Mouse (Mus musculus): Measurements from ENCODE around the gene Cct3. TPM values are rescaled to one million over a fixed set of nuclear protein-coding genes. Genes with fewer than 3 reads are reported as not detected.
"Not testable (repeated sequence)": the region's sequence is repeated elsewhere in the genome, so short reads cannot be mapped to it uniquely, and the experiment has no call there.

Gene Cct3
- polyA plus RNA-seq, 1 experiment: 75.3 TPM

- no peak overlapping the region for H3K4me3 ChIP-seq (ENCODE audit: insufficient read depth, low read length)
- no peaks in the 10 kb centered on the region for H3K4me1 ChIP-seq (ENCODE audit: control insufficient read depth, insufficient read depth, low read length)
- no peak overlapping the region for H3K27ac ChIP-seq (ENCODE audit: insufficient read depth, low read depth, low read length)
- no peak for TF ChIP-seq CTCF (IDR thresholded peaks at IDR 0.05; ENCODE audit: low read depth, low read length)
- no peak for TF ChIP-seq POLR2A (IDR thresholded peaks at IDR 0.05; ENCODE audit: borderline replicate concordance, low read depth, low read length)
Measured at GRCm38 (mm10) chr3:88271859-88272258, 25.1 kb upstream of the Cct3 start.

- TF ChIP-seq POLR2A (IDR thresholded peaks at IDR 0.05; ENCODE audit: borderline replicate concordance, low read depth, low read length) (no peak), CTCF (IDR thresholded peaks at IDR 0.05; ENCODE audit: low read depth, low read length) (0 out of 2 replicates have a peak, but pooled peaks have one; percentile 15)
- Histone ChIP-seq H3K4me3 (ENCODE audit: insufficient read depth, low read length) (no peak overlapping the region), H3K4me1 (ENCODE audit: control insufficient read depth, insufficient read depth, low read length) (no peaks in the 10 kb centered on the region)
Measured at GRCm38 (mm10) chr3:88274002-88274401, 22.9 kb upstream of the Cct3 start.

GRCm38 (mm10) chr3:88276121-88276520 is 20.8 kb upstream of the Cct3 start:
- Histone ChIP-seq H3K4me1 (ENCODE audit: control insufficient read depth, insufficient read depth, low read length) (no peaks in the 10 kb centered on the region), H3K27ac (ENCODE audit: insufficient read depth, low read depth, low read length) (no peak overlapping the region), H3K4me3 (ENCODE audit: insufficient read depth, low read length) (no peak overlapping the region)
- TF ChIP-seq POLR2A (IDR thresholded peaks at IDR 0.05; ENCODE audit: borderline replicate concordance, low read depth, low read length): no peak
- TF ChIP-seq CTCF (IDR thresholded peaks at IDR 0.05; ENCODE audit: low read depth, low read length): no peak

More at GRCm38 (mm10) chr3:88274002-88274401, 22.9 kb upstream of the Cct3 start:
- no peak overlapping the region for H3K27ac ChIP-seq (ENCODE audit: insufficient read depth, low read depth, low read length)

GRCm38 (mm10) chr3:88276529-88277143 is 20.3 kb upstream of the Cct3 start:
- TF ChIP-seq POLR2A (IDR thresholded peaks at IDR 0.05; ENCODE audit: borderline replicate concordance, low read depth, low read length) (no peak), CTCF (IDR thresholded peaks at IDR 0.05; ENCODE audit: low read depth, low read length) (peak; percentile 47; the same call in 1 of the 2 replicates)
- H3K4me3 ChIP-seq (ENCODE audit: insufficient read depth, low read length): no peak overlapping the region
- no peak overlapping the region for H3K27ac ChIP-seq (ENCODE audit: insufficient read depth, low read depth, low read length)
- H3K4me1 ChIP-seq (ENCODE audit: control insufficient read depth, insufficient read depth, low read length): no peaks in the 10 kb centered on the region

DNA sequence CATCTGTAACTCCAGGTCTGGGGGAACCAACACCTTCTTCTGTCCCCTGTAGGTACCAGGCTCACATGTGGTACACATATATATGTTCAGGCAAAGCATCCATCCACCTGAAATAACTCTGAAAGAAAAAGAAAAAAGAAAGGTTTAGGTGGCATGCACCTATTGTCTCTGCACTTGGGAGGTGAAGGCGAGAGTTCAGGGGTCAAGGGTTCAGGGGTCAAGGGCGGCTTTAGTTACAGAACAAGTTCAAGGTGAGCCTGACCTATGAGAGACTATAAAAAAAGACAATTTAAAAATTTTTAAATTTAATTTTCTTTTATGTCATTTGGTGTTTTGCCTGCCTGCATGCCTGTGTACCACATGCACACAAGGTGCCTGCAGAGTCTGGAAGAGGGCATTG is 16.9 kb upstream of the Cct3 start:
- H3K27ac ChIP-seq (ENCODE audit: insufficient read depth, low read depth, low read length): no peak overlapping the region
- H3K4me3 ChIP-seq (ENCODE audit: insufficient read depth, low read length): no peak overlapping the region
- TF ChIP-seq CTCF (IDR thresholded peaks at IDR 0.05; ENCODE audit: low read depth, low read length) (no peak), POLR2A (IDR thresholded peaks at IDR 0.05; ENCODE audit: borderline replicate concordance, low read depth, low read length) (no peak)

DNA sequence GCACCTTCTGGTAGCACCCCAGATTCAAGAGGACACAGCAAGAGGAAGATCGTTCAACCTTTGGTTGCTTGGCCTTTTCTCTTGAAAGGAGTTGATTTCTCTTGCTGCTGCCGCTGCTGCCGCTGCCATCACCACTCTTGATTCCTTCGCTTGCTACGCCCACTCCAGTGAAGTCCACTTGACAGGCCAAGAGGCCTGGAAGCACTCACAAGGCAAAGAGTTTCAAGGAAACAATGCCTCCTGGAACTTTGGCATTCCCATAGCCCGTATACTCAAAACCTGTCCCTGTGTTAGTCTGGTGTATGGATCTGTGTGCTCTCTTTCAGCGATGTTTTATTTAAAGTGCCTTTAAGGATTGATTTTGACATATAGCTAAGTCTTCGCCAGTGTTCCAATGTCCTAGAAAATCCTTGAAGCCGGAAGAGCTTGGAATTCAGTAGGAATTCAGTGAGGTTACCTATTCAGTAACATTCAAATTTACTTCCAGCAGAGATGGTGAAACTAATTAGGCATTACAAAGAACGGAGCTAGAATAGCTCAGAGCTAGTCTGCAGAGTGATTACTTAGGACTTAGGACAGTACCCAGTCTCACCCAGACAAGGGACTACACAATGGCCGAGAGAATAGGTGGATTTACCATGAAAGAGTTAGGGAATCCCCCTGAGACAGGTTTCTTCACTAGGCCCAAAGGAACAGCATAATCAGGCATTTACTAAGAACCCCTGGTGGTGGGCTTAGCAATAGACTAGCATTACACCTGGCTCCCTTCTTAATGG is 15.6 kb upstream of the Cct3 start:
- H3K27ac ChIP-seq (ENCODE audit: insufficient read depth, low read depth, low read length); H3K4me3 ChIP-seq (ENCODE audit: insufficient read depth, low read length); H3K4me1 ChIP-seq (ENCODE audit: control insufficient read depth, insufficient read depth, low read length): not testable (repeated sequence)

More for the DNA sequence above, 16.9 kb upstream of the Cct3 start:
- no peaks in the 10 kb centered on the region for H3K4me1 ChIP-seq (ENCODE audit: control insufficient read depth, insufficient read depth, low read length)

- H3K4me1 ChIP-seq (ENCODE audit: control insufficient read depth, insufficient read depth, low read length); H3K4me3 ChIP-seq (ENCODE audit: insufficient read depth, low read length); H3K27ac ChIP-seq (ENCODE audit: insufficient read depth, low read depth, low read length): not testable (repeated sequence)
Measured at GRCm38 (mm10) chr3:88284815-88285564, 11.9 kb upstream of the Cct3 start.

GRCm38 (mm10) chr3:88285565-88285895 is 11.4 kb upstream of the Cct3 start:
- not testable (repeated sequence) for H3K4me3 ChIP-seq (ENCODE audit: insufficient read depth, low read length); H3K4me1 ChIP-seq (ENCODE audit: control insufficient read depth, insufficient read depth, low read length); H3K27ac ChIP-seq (ENCODE audit: insufficient read depth, low read depth, low read length)

DNA sequence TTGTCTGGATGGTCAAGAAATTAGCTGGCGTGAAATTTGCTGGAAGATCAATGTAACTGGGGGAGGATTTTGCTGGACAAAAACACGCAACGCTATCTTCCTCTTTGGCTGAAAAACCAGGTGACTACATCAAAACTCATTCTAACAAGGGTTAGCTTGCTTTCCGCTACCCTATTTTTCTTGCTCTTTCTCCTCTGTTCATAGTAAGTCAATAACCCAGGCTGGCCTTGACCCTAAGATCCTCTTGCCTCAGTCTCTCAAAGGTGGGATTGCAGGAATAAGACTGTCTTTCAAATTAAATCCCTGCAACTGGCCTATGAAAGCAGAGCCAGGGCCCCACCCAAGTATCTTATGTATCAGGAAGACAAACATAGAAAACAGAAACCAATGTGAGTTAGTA is 9.8 kb upstream of the Cct3 start, which contains the start of gene Gm38392:
TSS of gene Gm38392 (minus strand) at position 101 of the 400 bp plus-strand sequence.
- H3K4me1 ChIP-seq (ENCODE audit: control insufficient read depth, insufficient read depth, low read length): no peaks in the 10 kb centered on the region
- H3K27ac ChIP-seq (ENCODE audit: insufficient read depth, low read depth, low read length): no peak within 1 kb of the TSS
- no peak within 1 kb of the TSS for H3K4me3 ChIP-seq (ENCODE audit: insufficient read depth, low read length)
- TF ChIP-seq CTCF (IDR thresholded peaks at IDR 0.05; ENCODE audit: low read depth, low read length) (no peak), POLR2A (IDR thresholded peaks at IDR 0.05; ENCODE audit: borderline replicate concordance, low read depth, low read length) (no peak)

- not testable (repeated sequence) for H3K27ac ChIP-seq (ENCODE audit: insufficient read depth, low read depth, low read length); H3K4me3 ChIP-seq (ENCODE audit: insufficient read depth, low read length); H3K4me1 ChIP-seq (ENCODE audit: control insufficient read depth, insufficient read depth, low read length)
Measured at GRCm38 (mm10) chr3:88288133-88288713, 8.7 kb upstream of the Cct3 start.

Data from bone marrow macrophage, adult 2 months (primary cell).